Comparison of ENCODE assay signal across 8 mouse cellular contexts in the genomic region with DNA sequence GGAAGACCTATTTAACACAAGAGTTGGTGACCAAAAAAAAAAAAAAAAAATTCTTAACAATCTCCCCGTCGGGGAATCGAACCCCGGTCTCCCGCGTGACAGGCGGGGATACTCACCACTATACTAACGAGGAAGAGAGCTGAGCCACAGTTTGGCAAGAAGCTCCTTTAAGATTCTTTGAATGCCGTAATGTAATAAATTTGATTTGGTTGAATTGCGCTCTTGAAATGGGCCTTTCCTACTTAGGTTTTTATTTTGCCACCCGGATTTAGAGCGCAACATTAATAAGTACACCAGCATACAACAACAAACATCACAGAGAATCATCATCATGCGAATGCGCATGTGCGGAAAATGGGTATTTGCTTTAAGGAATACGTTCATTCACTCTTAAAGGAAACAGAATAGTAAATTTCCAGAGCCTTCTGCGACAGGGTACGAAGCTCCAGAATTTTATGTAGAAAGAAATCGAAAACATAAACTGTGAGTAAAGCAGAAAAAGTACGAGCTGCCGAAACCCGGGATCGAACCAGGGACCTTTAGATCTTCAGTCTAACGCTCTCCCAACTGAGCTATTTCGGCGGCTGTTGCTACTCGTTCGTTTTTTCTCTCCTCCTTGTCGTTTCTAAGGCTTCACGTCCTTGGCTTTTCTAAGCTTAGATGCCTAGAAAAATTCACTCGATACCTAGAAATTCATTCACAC. TPM values are rescaled to one million over a fixed set of nuclear protein-coding genes. Genes with fewer than 3 reads are reported as not detected.
DNase-seq lines count a peak whose midpoint lies in the region; ATAC-seq and TF ChIP-seq lines count a peak whose summit lies in the region.

No protein-coding gene starts in this region.

- H3K4me2 ChIP-seq in embryonic facial prominence, embryonic 13.5 days: peak overlapping the region; percentile 82
- H3K4me2 ChIP-seq in limb, embryonic 13.5 days (replicated peaks): peak overlapping the region; percentile 68
- peak overlapping the region; percentile 85 for H3K4me2 ChIP-seq in midbrain, embryonic 16.5 days (ENCODE audit: low read length)

- H3K9me3 ChIP-seq in embryonic facial prominence, embryonic 13.5 days: no peaks in the 10 kb centered on the region
- no peaks in the 10 kb centered on the region for H3K9me3 ChIP-seq in limb, embryonic 13.5 days
- no peaks in the 10 kb centered on the region for H3K9me3 ChIP-seq in midbrain, embryonic 16.5 days (replicated peaks; ENCODE audit: control insufficient read depth, low read length, poor library complexity, severe bottlenecking)

- peaks cover 21% of the 10 kb centered on the region for H3K4me1 ChIP-seq in embryonic facial prominence, embryonic 13.5 days
- H3K4me1 ChIP-seq in limb, embryonic 13.5 days: peaks cover 25% of the 10 kb centered on the region
- peaks cover 15% of the 10 kb centered on the region for H3K4me1 ChIP-seq in midbrain, embryonic 16.5 days (ENCODE audit: control insufficient read depth, insufficient read depth, low read length)
- H3K4me1 ChIP-seq in spleen, adult 2 months (ENCODE audit: control insufficient read depth, insufficient read depth, insufficient read length): peaks cover 8% of the 10 kb centered on the region; the same call in 1 of the 2 replicates

- WGBS in embryonic facial prominence, embryonic 13.5 days: under 1% methylated on average over 31 of the region's 31 CpGs
- under 1% methylated on average over 31 of the region's 31 CpGs for WGBS in limb, embryonic 13.5 days
- under 1% methylated on average over 31 of the region's 31 CpGs for WGBS in midbrain, embryonic 16.5 days
- 1% methylated on average over 31 of the region's 31 CpGs for WGBS in spleen, adult 2 months

- peak; percentile 75 for DNase-seq in 3134 (ENCODE audit: extremely low read depth, insufficient read length, low spot score)
- DNase-seq in adrenal gland, postnatal 25 days: peak; percentile 80
- DNase-seq in heart, adult 8-10 months (ENCODE audit: low spot score): peak; percentile 92
- DNase-seq in kidney, adult 8-10 months: peak; percentile 85 to 94
- DNase-seq in spleen, adult 2 months (ENCODE audit: low read depth in 1 of 2, low spot score in 2 of 2): peak; percentile 67 to 72

- H3K4me3 ChIP-seq in embryonic facial prominence, embryonic 13.5 days: peak overlapping the region; percentile 69
- H3K4me3 ChIP-seq in limb, embryonic 13.5 days: peak overlapping the region; percentile 59
- peak overlapping the region; percentile 53 for H3K4me3 ChIP-seq in midbrain, embryonic 16.5 days (ENCODE audit: low read depth, low read length)
- peak overlapping the region; percentile 67 for H3K4me3 ChIP-seq in spleen, adult 2 months (ENCODE audit: extremely low read depth, insufficient read depth, insufficient read length)

- H3K9ac ChIP-seq in embryonic facial prominence, embryonic 13.5 days: peak overlapping the region; percentile 75
- peak overlapping the region; percentile 72 for H3K9ac ChIP-seq in limb, embryonic 13.5 days
- H3K9ac ChIP-seq in midbrain, embryonic 16.5 days (ENCODE audit: low read depth, low read length): peak overlapping the region; percentile 71

- peak overlapping the region; percentile 90 for H3K27ac ChIP-seq in embryonic facial prominence, embryonic 13.5 days
- peak overlapping the region; percentile 84 for H3K27ac ChIP-seq in limb, embryonic 13.5 days
- H3K27ac ChIP-seq in midbrain, embryonic 16.5 days (ENCODE audit: low read length): peak overlapping the region; percentile 87
- peak overlapping the region; percentile 84 for H3K27ac ChIP-seq in spleen, adult 2 months (ENCODE audit: insufficient read depth, low read length)

- H3K36me3 ChIP-seq in embryonic facial prominence, embryonic 13.5 days: no peaks in the 10 kb centered on the region
- no peaks in the 10 kb centered on the region for H3K36me3 ChIP-seq in limb, embryonic 13.5 days
- H3K36me3 ChIP-seq in midbrain, embryonic 16.5 days (ENCODE audit: control insufficient read depth, insufficient read depth, low read length): no peaks in the 10 kb centered on the region
- no peaks in the 10 kb centered on the region for H3K36me3 ChIP-seq in spleen, adult 2 months (ENCODE audit: control insufficient read depth, insufficient read depth, low read length)

- H3K27me3 ChIP-seq in embryonic facial prominence, embryonic 13.5 days: no peaks in the 10 kb centered on the region
- peaks cover 7% of the 10 kb centered on the region; the same call in 1 of the 2 replicates for H3K27me3 ChIP-seq in limb, embryonic 13.5 days
- no peaks in the 10 kb centered on the region for H3K27me3 ChIP-seq in midbrain, embryonic 16.5 days (ENCODE audit: control insufficient read depth, insufficient read depth, low read depth, low read length)
- H3K27me3 ChIP-seq in spleen, adult 2 months (ENCODE audit: control insufficient read depth, insufficient read depth, low read length): no peaks in the 10 kb centered on the region

- no peak for TF ChIP-seq POLR2A in spleen, adult 2 months (IDR thresholded peaks at IDR 0.05; ENCODE audit: low read depth, low read length)

- TF ChIP-seq CTCF in spleen, adult 2 months (IDR thresholded peaks at IDR 0.05; ENCODE audit: extremely low read depth, insufficient read depth, insufficient read length, insufficient replicate concordance): no peak

- ATAC-seq in embryonic facial prominence, embryonic 13.5 days (ENCODE audit: insufficient number of reproducible peaks, insufficient read depth, low FRiP score, low TSS enrichment, low read depth): peak; percentile 73
- peak; percentile 64 for ATAC-seq in limb, embryonic 13.5 days (ENCODE audit: low FRiP score, low read depth)
- peak; percentile 62 for ATAC-seq in midbrain, embryonic 16.5 days

RNA-seq across cellular contexts. Expression of gene Ubc, which starts 15.7 kb away (rescaled TPM):
- total RNA-seq in adrenal gland, postnatal 25 days (2021): 1,462 and 1,631 TPM in 2 replicates
- 979 and 1,012 TPM in 2 replicates for polyA plus RNA-seq in embryonic facial prominence, embryonic 13.5 days (2015; fragmentation: Nextera tagmentation; extraction: Ambion mirVana)
- total RNA-seq in heart, adult 8-10 months (2022): 1,000 to 10,000 TPM in 2 of 4 experiments, 100 to 1,000 TPM in 2; 839 to 1,234 (median 1,027) TPM
- 1,179 and 1,190 TPM in 2 replicates for polyA plus RNA-seq in limb, embryonic 13.5 days (2015; fragmentation: Nextera tagmentation; extraction: Ambion mirVana)
- 1,506 and 1,517 TPM in 2 replicates for polyA plus RNA-seq in midbrain, embryonic 16.5 days (2015; fragmentation: Nextera tagmentation; extraction: Ambion mirVana)
- polyA plus RNA-seq in spleen, adult 2 months (2012; rRNA removed): 316 and 423 TPM in 2 replicates

RNA-seq across cellular contexts. Expression of gene Gm10382, which starts 16.6 kb away (rescaled TPM):
- total RNA-seq in adrenal gland, postnatal 25 days (2021): not detected in 2 replicates
- polyA plus RNA-seq in embryonic facial prominence, embryonic 13.5 days (2015; fragmentation: Nextera tagmentation; extraction: Ambion mirVana): 0.29 and 0.34 TPM in 2 replicates
- total RNA-seq in heart, adult 8-10 months (2022): not detected
- 0.34 and 0.41 TPM in 2 replicates for polyA plus RNA-seq in limb, embryonic 13.5 days (2015; fragmentation: Nextera tagmentation; extraction: Ambion mirVana)
- 0.30 and 0.51 TPM in 2 replicates for polyA plus RNA-seq in midbrain, embryonic 16.5 days (2015; fragmentation: Nextera tagmentation; extraction: Ambion mirVana)
- polyA plus RNA-seq in spleen, adult 2 months (2012; rRNA removed): 0.08 and 0.15 TPM in 2 replicates

RNA-seq across cellular contexts. Expression of gene Dhx37, which starts 28.2 kb away (rescaled TPM):
- total RNA-seq in adrenal gland, postnatal 25 days (2021): 17.5 and 25.9 TPM in 2 replicates
- polyA plus RNA-seq in embryonic facial prominence, embryonic 13.5 days (2015; fragmentation: Nextera tagmentation; extraction: Ambion mirVana): 13.9 and 14.7 TPM in 2 replicates
- 10 to 100 TPM; 11.8 to 14.2 (median 12.6) TPM for total RNA-seq in heart, adult 8-10 months (2022)
- polyA plus RNA-seq in limb, embryonic 13.5 days (2015; fragmentation: Nextera tagmentation; extraction: Ambion mirVana): 12.1 and 12.9 TPM in 2 replicates
- polyA plus RNA-seq in midbrain, embryonic 16.5 days (2015; fragmentation: Nextera tagmentation; extraction: Ambion mirVana): 12.4 and 12.8 TPM in 2 replicates
- polyA plus RNA-seq in spleen, adult 2 months (2012; rRNA removed): 17.0 and 21.0 TPM in 2 replicates

RNA-seq across cellular contexts. Expression of gene Bri3bp, which starts 35.7 kb away (rescaled TPM):
- total RNA-seq in adrenal gland, postnatal 25 days (2021): 18.4 and 37.3 TPM in 2 replicates
- 33.5 and 36.1 TPM in 2 replicates for polyA plus RNA-seq in embryonic facial prominence, embryonic 13.5 days (2015; fragmentation: Nextera tagmentation; extraction: Ambion mirVana)
- 10 to 100 TPM; 44.4 to 61.8 (median 45.5) TPM for total RNA-seq in heart, adult 8-10 months (2022)
- 37.3 and 38.1 TPM in 2 replicates for polyA plus RNA-seq in limb, embryonic 13.5 days (2015; fragmentation: Nextera tagmentation; extraction: Ambion mirVana)
- 38.3 and 41.6 TPM in 2 replicates for polyA plus RNA-seq in midbrain, embryonic 16.5 days (2015; fragmentation: Nextera tagmentation; extraction: Ambion mirVana)
- 21.2 and 21.5 TPM in 2 replicates for polyA plus RNA-seq in spleen, adult 2 months (2012; rRNA removed)

Comparison
In these comparisons a context has a peak if more than half of its experiments do, and no peak if none do; other contexts are left out.
1. Peak in every context shown above with its lines: DNase-seq, ATAC-seq, H3K4me3 ChIP-seq and H3K27ac ChIP-seq.